Mouse (Mus musculus): ENCODE results near the gene Iqck. TPM values are rescaled to one million over a fixed set of nuclear protein-coding genes. Genes with fewer than 3 reads are reported as not detected.

The Iqck gene
- polyA plus RNA-seq, 1 experiment from 2014 or later, result 4.5 TPM

DNA sequence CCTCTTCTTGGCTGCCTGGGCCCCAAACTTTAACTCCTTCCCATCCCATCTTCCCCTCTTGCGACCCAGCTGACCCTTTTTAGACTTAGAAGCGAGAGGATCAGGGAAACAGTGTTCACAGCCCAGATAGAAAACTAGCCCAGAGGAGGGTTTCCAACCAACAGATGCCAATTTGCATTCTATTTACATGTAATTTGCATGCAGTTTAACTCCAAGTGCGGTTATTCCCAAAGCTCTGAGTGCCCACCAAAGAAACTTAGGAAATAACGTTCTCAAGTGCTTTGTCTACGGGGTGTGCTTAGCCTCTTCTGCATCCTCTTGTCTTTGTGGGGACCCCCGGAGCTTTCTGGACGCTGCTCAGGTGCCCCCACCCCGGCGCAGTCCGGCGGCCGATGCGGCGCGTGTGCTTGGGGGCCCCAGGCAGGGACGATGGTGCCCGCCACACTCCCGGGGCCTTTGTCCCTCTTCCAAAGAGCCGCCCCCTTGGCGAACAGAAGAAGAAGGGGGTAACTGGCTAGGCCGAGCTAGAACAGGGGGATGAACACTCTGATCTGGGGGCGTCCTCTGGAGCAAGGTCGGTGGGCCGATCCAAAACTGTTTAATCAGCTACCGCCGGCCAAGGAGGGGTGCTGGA, 138.2 kb downstream of the Iqck start:
- H3K9ac ChIP-seq, result peak overlapping the region; percentile 69
- H3K4me3 ChIP-seq (replicated peaks; ENCODE audit: low read length), result peak overlapping the region; percentile 57
- H3K9me3 ChIP-seq (ENCODE audit: control insufficient read depth, low read length), result no peaks in the 10 kb centered on the region
- no peak for DNase-seq (ENCODE audit: low spot score)
- H3K36me3 ChIP-seq (replicated peaks; ENCODE audit: control insufficient read depth, insufficient read depth), result no peaks in the 10 kb centered on the region
- WGBS, result under 1% methylated on average over 26 of the region's 26 CpGs
- H3K27me3 ChIP-seq (ENCODE audit: control insufficient read depth, insufficient read depth, low read length), result no peaks in the 10 kb centered on the region
- peak overlapping the region; percentile 89 for H3K4me2 ChIP-seq (replicated peaks)
- peak overlapping the region; percentile 67 for H3K27ac ChIP-seq
- ATAC-seq (ENCODE audit: low FRiP score), result peak; percentile 5; the same call in 1 of the 2 replicates
- H3K4me1 ChIP-seq (replicated peaks; ENCODE audit: control insufficient read depth, insufficient read depth, low read length), result peaks cover 56% of the 10 kb centered on the region

DNA sequence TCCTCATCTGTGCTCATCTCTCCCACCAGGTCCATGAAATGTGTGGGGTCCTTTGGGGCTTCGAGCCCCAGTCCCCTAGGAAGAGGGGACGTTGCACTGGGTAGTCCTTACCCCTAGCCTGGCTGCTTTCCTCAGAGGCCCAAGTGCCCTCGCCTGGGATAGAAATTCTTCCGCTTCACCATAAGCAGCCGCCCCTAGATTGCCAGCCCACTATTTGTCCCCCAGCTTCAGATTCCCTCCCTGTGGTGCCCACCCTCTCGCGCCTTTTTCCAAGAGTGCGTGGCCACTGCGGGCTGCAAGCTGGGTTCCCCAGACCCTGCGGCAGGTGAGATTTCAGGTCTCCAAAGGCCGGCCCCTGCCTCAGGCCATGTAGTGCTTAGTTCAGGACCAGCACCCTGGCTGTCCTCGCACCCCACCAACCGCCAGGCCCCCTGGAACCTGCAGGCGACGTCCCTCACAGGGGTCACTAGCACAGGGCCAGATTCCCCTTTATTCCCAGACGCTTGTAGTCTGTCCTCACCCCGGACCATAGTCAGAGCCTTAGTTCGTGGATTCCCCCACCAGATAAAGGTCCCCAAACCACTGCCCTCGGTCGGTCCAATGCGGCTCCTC, 138.8 kb downstream of the Iqck start:
- Histone ChIP-seq H3K4me1 (replicated peaks; ENCODE audit: control insufficient read depth, insufficient read depth, low read length) (peaks cover 56% of the 10 kb centered on the region), H3K36me3 (replicated peaks; ENCODE audit: control insufficient read depth, insufficient read depth) (no peaks in the 10 kb centered on the region), H3K9ac (peak overlapping the region; percentile 69), H3K4me3 (replicated peaks; ENCODE audit: low read length) (peak overlapping the region; percentile 57), H3K9me3 (ENCODE audit: control insufficient read depth, low read length) (no peaks in the 10 kb centered on the region), H3K4me2 (replicated peaks) (peak overlapping the region; percentile 89), H3K27me3 (ENCODE audit: control insufficient read depth, insufficient read depth, low read length) (no peaks in the 10 kb centered on the region), H3K27ac (peak overlapping the region; percentile 67)
- under 1% methylated on average over 21 of the region's 21 CpGs for WGBS
- ATAC-seq (ENCODE audit: low FRiP score) (peak; percentile 10; the same call in 1 of the 2 replicates), DNase-seq (ENCODE audit: low spot score) (no peak)

DNA sequence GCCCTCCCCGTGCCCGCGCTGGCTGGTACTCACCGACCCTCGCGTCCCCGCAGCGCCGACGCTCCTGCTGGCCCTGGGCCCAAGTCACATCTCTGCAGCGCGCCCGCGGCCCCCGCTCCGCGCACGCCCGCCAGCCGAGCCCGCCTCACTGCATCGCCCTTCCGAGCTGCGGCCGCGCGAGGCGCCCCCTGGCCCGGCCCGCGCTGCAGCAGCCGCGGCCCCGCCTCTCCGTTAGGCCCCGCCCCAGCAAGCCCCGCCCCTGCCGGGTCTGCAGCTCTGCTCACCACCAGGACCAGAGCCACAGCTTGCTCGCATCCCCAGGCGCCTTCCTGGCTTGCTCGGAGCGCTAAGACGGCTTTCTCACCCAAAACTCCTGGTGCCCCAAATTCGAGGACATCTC, 139.5 kb downstream of the Iqck start, which contains the start of gene Gprc5b:
TSS of gene Gprc5b (minus strand) at position 205 of the 400 bp plus-strand sequence.
- DNase-seq (ENCODE audit: low spot score) (peak; percentile 82), ATAC-seq (ENCODE audit: low FRiP score) (peak; percentile 87)
- Histone ChIP-seq H3K4me1 (replicated peaks; ENCODE audit: control insufficient read depth, insufficient read depth, low read length) (peaks cover 56% of the 10 kb centered on the region), H3K9ac (peak within 1 kb of the TSS; percentile 69), H3K36me3 (replicated peaks; ENCODE audit: control insufficient read depth, insufficient read depth) (no peaks in the 10 kb centered on the region), H3K9me3 (ENCODE audit: control insufficient read depth, low read length) (no peaks in the 10 kb centered on the region), H3K4me2 (replicated peaks) (peak within 1 kb of the TSS; percentile 89), H3K27me3 (ENCODE audit: control insufficient read depth, insufficient read depth, low read length) (no peaks in the 10 kb centered on the region), H3K4me3 (replicated peaks; ENCODE audit: low read length) (peak within 1 kb of the TSS; percentile 57), H3K27ac (peak within 1 kb of the TSS; percentile 67)
- 0% methylated on average over 41 of the region's 44 CpGs for WGBS

DNA sequence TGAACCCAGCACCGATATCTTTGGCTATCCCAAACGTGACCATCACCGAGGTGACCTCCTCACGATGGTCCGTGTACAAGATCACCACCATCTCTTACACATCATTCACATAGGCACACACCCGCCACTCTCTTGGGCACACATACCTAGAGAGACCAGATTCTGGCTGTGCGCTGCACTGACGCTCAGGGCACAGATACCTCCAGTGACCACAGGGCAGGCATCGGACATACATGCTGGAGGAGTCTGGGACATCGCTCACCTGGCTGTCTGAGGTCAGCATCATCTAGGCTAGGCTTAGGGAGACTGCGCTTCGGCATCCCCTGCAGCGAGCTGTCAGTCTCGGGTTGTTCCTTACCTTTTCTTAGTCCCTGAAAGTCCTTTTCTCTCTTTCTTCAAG, 140.1 kb downstream of the Iqck start:
- DNase-seq (ENCODE audit: low spot score), result no peak
- no peaks in the 10 kb centered on the region for H3K9me3 ChIP-seq (ENCODE audit: control insufficient read depth, low read length)

DNA sequence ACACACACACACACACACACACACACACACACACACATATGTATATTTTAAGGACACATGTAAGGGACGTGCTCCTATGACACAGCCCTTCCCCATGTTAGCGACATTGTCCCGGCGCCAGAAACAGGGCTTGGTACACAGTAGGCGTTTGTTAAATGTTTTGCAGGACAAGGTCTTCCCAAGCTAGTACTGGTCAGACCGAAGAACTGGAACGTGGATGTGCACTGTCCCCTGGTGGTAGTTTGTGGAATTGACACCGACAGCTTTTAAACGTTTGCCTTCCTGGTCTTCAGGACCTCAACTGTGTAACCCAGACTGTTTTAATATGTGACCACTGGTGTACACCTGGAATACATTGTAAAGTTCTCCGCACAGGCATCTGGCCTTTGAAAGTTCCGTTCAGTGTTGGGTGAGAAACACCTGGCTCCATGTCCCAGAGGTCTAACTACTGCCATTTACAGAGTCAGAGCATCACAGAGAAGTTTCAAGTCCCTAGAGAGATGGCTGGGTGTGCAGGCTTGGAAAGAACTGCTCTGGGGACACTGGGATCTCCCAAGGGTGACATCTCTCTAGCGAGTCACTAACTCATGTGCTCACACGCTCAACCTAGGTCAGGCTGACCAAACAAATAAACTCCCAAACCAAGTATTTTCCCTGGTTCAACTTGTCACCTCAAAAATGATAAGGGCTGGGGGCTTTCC, 140.7 kb downstream of the Iqck start:
- no peak overlapping the region for H3K4me3 ChIP-seq (replicated peaks; ENCODE audit: low read length)
- ATAC-seq (ENCODE audit: low FRiP score) (peak; percentile 27; the same call in 1 of the 2 replicates), DNase-seq (ENCODE audit: low spot score) (peak; percentile 96)
- H3K9me3 ChIP-seq (ENCODE audit: control insufficient read depth, low read length), result no peaks in the 10 kb centered on the region
- H3K4me2 ChIP-seq (replicated peaks), result peak overlapping the region; percentile 89
- peaks cover 43% of the 10 kb centered on the region for H3K4me1 ChIP-seq (replicated peaks; ENCODE audit: control insufficient read depth, insufficient read depth, low read length)
- no peak overlapping the region for H3K9ac ChIP-seq
- 7% methylated on average over 13 of the region's 13 CpGs for WGBS
- H3K36me3 ChIP-seq (replicated peaks; ENCODE audit: control insufficient read depth, insufficient read depth), result no peaks in the 10 kb centered on the region
- H3K27me3 ChIP-seq (ENCODE audit: control insufficient read depth, insufficient read depth, low read length), result no peaks in the 10 kb centered on the region
- H3K27ac ChIP-seq, result no peak overlapping the region

More for the DNA sequence above, 140.1 kb downstream of the Iqck start:
- Histone ChIP-seq H3K27me3 (ENCODE audit: control insufficient read depth, insufficient read depth, low read length) (no peaks in the 10 kb centered on the region), H3K9ac (peak overlapping the region; percentile 69; the same call in 1 of the 2 replicates), H3K4me1 (replicated peaks; ENCODE audit: control insufficient read depth, insufficient read depth, low read length) (peaks cover 49% of the 10 kb centered on the region), H3K4me2 (replicated peaks) (peak overlapping the region; percentile 89), H3K27ac (no peak overlapping the region), H3K4me3 (replicated peaks; ENCODE audit: low read length) (peak overlapping the region; percentile 57), H3K36me3 (replicated peaks; ENCODE audit: control insufficient read depth, insufficient read depth) (no peaks in the 10 kb centered on the region)
- ATAC-seq (ENCODE audit: low FRiP score), result peak; percentile 4; the same call in 1 of the 2 replicates
- 8% methylated on average over 14 of the region's 14 CpGs for WGBS

DNA sequence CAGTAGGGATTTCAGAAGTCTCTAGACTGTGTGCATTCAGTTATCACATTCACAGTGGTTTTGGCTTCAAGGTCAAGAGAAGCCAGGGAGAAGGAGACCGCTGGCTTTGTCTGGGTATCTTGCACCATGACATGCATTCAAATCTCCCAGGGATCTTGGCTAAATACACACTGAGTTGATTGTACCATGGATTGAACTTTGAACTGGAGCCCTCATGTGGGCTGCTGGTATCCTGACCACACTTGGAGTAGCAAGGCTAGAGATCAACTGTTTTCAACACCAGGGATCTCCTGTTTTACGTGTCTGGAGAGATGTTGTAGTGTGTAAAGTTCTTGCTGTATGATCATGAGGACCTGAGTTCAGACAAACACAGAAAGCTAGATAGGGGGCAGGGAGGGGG, 144.3 kb downstream of the Iqck start:
- Histone ChIP-seq H3K27me3 (ENCODE audit: control insufficient read depth, insufficient read depth, low read length) (no peaks in the 10 kb centered on the region), H3K4me1 (replicated peaks; ENCODE audit: control insufficient read depth, insufficient read depth, low read length) (peaks cover 8% of the 10 kb centered on the region), H3K36me3 (replicated peaks; ENCODE audit: control insufficient read depth, insufficient read depth) (no peaks in the 10 kb centered on the region), H3K9me3 (ENCODE audit: control insufficient read depth, low read length) (no peaks in the 10 kb centered on the region), H3K9ac (no peak overlapping the region), H3K4me2 (replicated peaks) (no peak overlapping the region), H3K4me3 (replicated peaks; ENCODE audit: low read length) (no peak overlapping the region), H3K27ac (no peak overlapping the region)
- 71% methylated on average over 2 of the region's 2 CpGs for WGBS
- ATAC-seq (ENCODE audit: low FRiP score) (no peak), DNase-seq (ENCODE audit: low spot score) (no peak)

DNA sequence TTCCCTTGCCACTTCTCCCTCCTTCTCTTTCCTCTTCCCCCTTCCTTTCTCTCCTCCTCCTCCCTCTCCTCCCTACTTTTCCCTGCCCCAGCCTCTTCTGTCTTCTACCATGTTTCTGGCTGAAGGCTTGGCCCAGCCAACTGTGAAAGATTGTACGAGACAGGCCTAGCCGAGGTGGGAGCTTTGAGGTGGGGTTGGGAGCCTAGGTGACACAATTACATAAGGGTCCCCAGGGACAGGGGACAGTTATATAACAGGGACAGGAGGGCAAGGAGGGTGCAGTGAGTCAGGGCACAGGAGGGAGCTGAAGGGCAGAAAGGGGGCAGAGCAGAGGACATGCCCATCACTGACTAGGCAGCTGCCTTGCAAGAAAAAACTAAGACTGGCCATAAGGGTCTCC, 146.4 kb downstream of the Iqck start:
- Histone ChIP-seq H3K36me3 (replicated peaks; ENCODE audit: control insufficient read depth, insufficient read depth) (no peaks in the 10 kb centered on the region), H3K4me1 (replicated peaks; ENCODE audit: control insufficient read depth, insufficient read depth, low read length) (no peaks in the 10 kb centered on the region), H3K4me2 (replicated peaks) (no peak overlapping the region), H3K27ac (no peak overlapping the region), H3K9me3 (ENCODE audit: control insufficient read depth, low read length) (no peaks in the 10 kb centered on the region), H3K27me3 (ENCODE audit: control insufficient read depth, insufficient read depth, low read length) (no peaks in the 10 kb centered on the region), H3K4me3 (replicated peaks; ENCODE audit: low read length) (no peak overlapping the region), H3K9ac (no peak overlapping the region)
- ATAC-seq (ENCODE audit: low FRiP score) (no peak), DNase-seq (ENCODE audit: low spot score) (no peak)
- 66% methylated on average over 2 of the region's 2 CpGs for WGBS

DNA sequence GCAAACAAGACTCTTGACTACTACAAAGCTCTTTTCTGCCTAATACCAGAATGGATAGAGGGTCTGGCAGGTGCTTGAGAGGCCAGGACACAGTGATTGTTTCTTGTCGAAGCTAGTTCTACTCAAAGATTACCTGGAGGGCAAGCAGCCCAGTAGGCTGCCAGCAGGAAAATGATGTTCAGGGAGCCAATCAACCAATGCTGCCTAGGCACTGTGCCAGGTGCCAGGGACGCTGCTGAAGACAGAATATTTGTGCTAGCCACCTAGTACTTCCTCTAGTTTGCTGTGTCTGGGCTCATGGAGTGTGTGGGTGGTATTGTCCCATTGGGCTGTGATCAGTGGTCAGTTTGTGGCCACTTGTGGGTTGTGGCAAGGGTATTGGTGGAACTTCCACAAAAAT, 146.9 kb downstream of the Iqck start:
- no peak overlapping the region for H3K9ac ChIP-seq
- 51% methylated on average over 2 of the region's 2 CpGs for WGBS
- no peaks in the 10 kb centered on the region for H3K27me3 ChIP-seq (ENCODE audit: control insufficient read depth, insufficient read depth, low read length)

DNA sequence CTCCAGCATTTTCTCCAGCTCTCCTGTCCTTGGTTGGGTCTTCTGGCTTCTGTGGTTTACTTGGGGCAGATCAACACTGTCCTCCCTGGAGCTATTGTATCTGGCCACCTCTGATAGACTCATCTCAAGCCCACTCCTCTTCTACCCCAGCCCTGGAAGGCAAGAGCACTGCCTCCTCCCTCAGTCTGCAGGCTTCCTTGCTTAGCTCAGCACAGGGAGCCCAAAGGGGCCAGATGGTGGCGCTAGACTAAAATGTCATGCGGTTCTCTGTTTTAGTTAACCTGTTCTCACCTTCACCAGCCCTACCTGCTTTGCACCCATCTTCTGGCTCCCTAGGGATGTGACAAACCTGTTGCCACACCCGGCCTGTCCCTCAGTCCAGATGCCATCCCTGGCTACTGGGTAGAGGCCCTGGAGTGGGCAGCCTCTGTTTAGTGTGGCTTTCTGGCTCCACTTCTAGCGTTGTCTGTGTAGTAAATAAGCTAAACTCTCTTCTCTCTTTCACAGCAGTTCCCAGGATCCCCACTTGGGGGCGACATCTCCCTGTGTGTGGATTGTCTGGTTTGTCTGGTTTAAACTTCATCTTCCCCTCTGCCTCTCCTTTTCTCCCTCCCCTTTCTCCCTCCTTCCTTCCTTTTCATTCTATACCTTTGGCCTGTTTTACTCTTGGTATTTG, 155.4 kb downstream of the Iqck start:
- H3K27me3 ChIP-seq (ENCODE audit: control insufficient read depth, insufficient read depth, low read length), result no peaks in the 10 kb centered on the region
- ATAC-seq (ENCODE audit: low FRiP score), result peak; percentile 57; the same call in 1 of the 2 replicates
- 23% methylated on average over 5 of the region's 5 CpGs for WGBS
- H3K36me3 ChIP-seq (replicated peaks; ENCODE audit: control insufficient read depth, insufficient read depth), result no peaks in the 10 kb centered on the region
- peak; percentile 90 for DNase-seq (ENCODE audit: low spot score)
- no peaks in the 10 kb centered on the region for H3K9me3 ChIP-seq (ENCODE audit: control insufficient read depth, low read length)
- H3K27ac ChIP-seq, result no peak overlapping the region
- no peak overlapping the region for H3K9ac ChIP-seq
- H3K4me2 ChIP-seq (replicated peaks), result no peak overlapping the region
- H3K4me1 ChIP-seq (replicated peaks; ENCODE audit: control insufficient read depth, insufficient read depth, low read length), result no peaks in the 10 kb centered on the region
- H3K4me3 ChIP-seq (replicated peaks; ENCODE audit: low read length), result no peak overlapping the region

More for the DNA sequence above, 146.9 kb downstream of the Iqck start:
- no peaks in the 10 kb centered on the region for H3K36me3 ChIP-seq (replicated peaks; ENCODE audit: control insufficient read depth, insufficient read depth)
- H3K9me3 ChIP-seq (ENCODE audit: control insufficient read depth, low read length), result no peaks in the 10 kb centered on the region
- ATAC-seq (ENCODE audit: low FRiP score), result no peak
- no peak overlapping the region for H3K4me3 ChIP-seq (replicated peaks; ENCODE audit: low read length)
- no peak for DNase-seq (ENCODE audit: low spot score)
- H3K4me2 ChIP-seq (replicated peaks), result no peak overlapping the region
- no peaks in the 10 kb centered on the region for H3K4me1 ChIP-seq (replicated peaks; ENCODE audit: control insufficient read depth, insufficient read depth, low read length)
- H3K27ac ChIP-seq, result no peak overlapping the region
